Mouse (Mus musculus) kidney, adult 11 months (tissue): ENCODE data around the gene Ccdc47.
A peak's percentile ranks its signal among the peaks of the same experiment; 100 is the strongest.
"Not testable (repeated sequence)": the region's sequence is repeated elsewhere in the genome, so short reads cannot be mapped to it uniquely, and the experiment has no call there.

Experiments used
- DNase-seq: peaks from one replicate; pipeline ENCODE4 v3.0.0; 2022

Ccdc47 gene

GRCm38 (mm10) chr11:106215927-106216729 is at the start of gene Ccdc47:
Gene Ccdc47 (minus strand): TSS chr11:106216344.
- DNase-seq: peak; percentile 98

GRCm38 (mm10) chr11:106265570-106265969 is 49.4 kb upstream of the Ccdc47 start:
- no peak for DNase-seq

- DNase-seq: no peak
Measured at GRCm38 (mm10) chr11:106264988-106265387, 48.8 kb upstream of the Ccdc47 start.

- no peak for DNase-seq
Measured at GRCm38 (mm10) chr11:106263963-106264362, 47.8 kb upstream of the Ccdc47 start.

GRCm38 (mm10) chr11:106260826-106261450 is 44.8 kb upstream of the Ccdc47 start:
- no peak for DNase-seq

GRCm38 (mm10) chr11:106256775-106257174 is 40.6 kb upstream of the Ccdc47 start:
- no peak for DNase-seq

GRCm38 (mm10) chr11:106255685-106256451 is 39.7 kb upstream of the Ccdc47 start, which contains the start of the genes Ftsj3 and Psmc5:
Gene Ftsj3 (minus strand): TSS chr11:106256079.
Gene Psmc5 (plus strand): TSS chr11:106256154.
- peak; percentile 97 for DNase-seq

GRCm38 (mm10) chr11:106255174-106255573 is 39.0 kb upstream of the Ccdc47 start:
- DNase-seq: no peak

GRCm38 (mm10) chr11:106254767-106255166 is 38.6 kb upstream of the Ccdc47 start:
- no peak for DNase-seq

GRCm38 (mm10) chr11:106249326-106249725 is 33.2 kb upstream of the Ccdc47 start:
- DNase-seq: peak; percentile 59

GRCm38 (mm10) chr11:106246834-106247233 is 30.7 kb upstream of the Ccdc47 start:
- no peak for DNase-seq

GRCm38 (mm10) chr11:106233978-106234377 is 17.8 kb upstream of the Ccdc47 start:
- not testable (repeated sequence) for DNase-seq

- DNase-seq: no peak
Measured at GRCm38 (mm10) chr11:106220603-106221002, 4.5 kb upstream of the Ccdc47 start.

GRCm38 (mm10) chr11:106216730-106217490 is 766 bp upstream of the Ccdc47 start, which contains the start of gene Ddx42:
Gene Ddx42 (plus strand): TSS chr11:106216926.
- peak; percentile 91 for DNase-seq

- no peak for DNase-seq
Measured at GRCm38 (mm10) chr11:106215450-106215859, 689 bp downstream of the Ccdc47 start.

- DNase-seq: no peak
Measured at GRCm38 (mm10) chr11:106214856-106215255, 1.3 kb downstream of the Ccdc47 start.

- no peak for DNase-seq
Measured at GRCm38 (mm10) chr11:106212771-106213170, 3.4 kb downstream of the Ccdc47 start.

GRCm38 (mm10) chr11:106202123-106202465 is 14.1 kb downstream of the Ccdc47 start, which contains the start of gene Strada:
Gene Strada (minus strand): TSS chr11:106202168.
- no peak for DNase-seq

- DNase-seq: no peak
Measured at GRCm38 (mm10) chr11:106201337-106202122, 14.6 kb downstream of the Ccdc47 start.

- no peak for DNase-seq
Measured at GRCm38 (mm10) chr11:106200756-106201155, 15.4 kb downstream of the Ccdc47 start.

GRCm38 (mm10) chr11:106199997-106200396 is 16.1 kb downstream of the Ccdc47 start:
- DNase-seq: not testable (repeated sequence)

- no peak for DNase-seq
Measured at GRCm38 (mm10) chr11:106198277-106198676, 17.9 kb downstream of the Ccdc47 start.
